Mouse (Mus musculus) ES-E14 (cell line): ENCODE measurements around the gene Snapin. TPM values are rescaled to one million over a fixed set of nuclear protein-coding genes. Genes with fewer than 3 reads are reported as not detected.

ENCODE experiments used
- DNase-seq: peaks from one replicate; pipeline ENCODE4 v3.0.0-alpha.2; 2013; ENCODE audit warnings: low read depth, low spot score
- H3K27ac ChIP-seq: 2 replicates; pipeline ENCODE4 v1.5.1; 2012; ENCODE audit warnings: low read depth, mild to moderate bottlenecking, low read length, moderate library complexity, mixed read lengths; ENCODE audit not compliant: poor library complexity, insufficient read depth, severe bottlenecking
- H3K36me3 ChIP-seq: 2 replicates; pipeline ENCODE4 v1.6.1; 2012; ENCODE audit warnings: mild to moderate bottlenecking, low read length, moderate library complexity, mixed read lengths; ENCODE audit not compliant: control insufficient read depth, poor library complexity, insufficient read depth, severe bottlenecking
- H3K4me1 ChIP-seq, 2 experiments: fragments of 150-350 bp in 1 of 2; sonication (generic) in 1 of 2; 2 replicates each; pipeline ENCODE4 v1.6.1; 2012; ENCODE audit warnings: low read length in 2 of 2, mild to moderate bottlenecking in 1 of 2, mixed read lengths in 1 of 2; ENCODE audit not compliant: control insufficient read depth in 2 of 2, insufficient read depth in 2 of 2, poor library complexity in 1 of 2
- H3K4me3 ChIP-seq, 2 experiments: fragments of 150-350 bp in 1 of 2; sonication (generic) in 1 of 2; 2 replicates each; pipeline ENCODE4 v1.5.1; 2012; ENCODE audit warnings: low read length in 2 of 2, low read depth in 1 of 2, mild to moderate bottlenecking in 1 of 2, mixed read lengths in 1 of 2; ENCODE audit not compliant: insufficient read depth in 1 of 2, poor library complexity in 1 of 2, severe bottlenecking in 1 of 2
- H3K9ac ChIP-seq: 2 replicates; pipeline ENCODE4 v1.6.1; 2012; ENCODE audit warnings: low read depth, mild to moderate bottlenecking, low read length, mixed read lengths; ENCODE audit not compliant: poor library complexity, insufficient read depth, severe bottlenecking
- H3K9me3 ChIP-seq: fragments of 150-350 bp; sonication (generic); 2 replicates; pipeline ENCODE4 v1.6.1; 2012; ENCODE audit warnings: low read depth, mild to moderate bottlenecking, low read length; ENCODE audit not compliant: control insufficient read depth, insufficient read depth
- CHD2 ChIP-seq: IDR thresholded peaks from 2 replicates; pipeline ENCODE4 v1.6.1; 2014; ENCODE audit warnings: mild to moderate bottlenecking, low read depth, low read length, inconsistent platforms
- HCFC1 ChIP-seq: IDR thresholded peaks from 2 replicates; pipeline ENCODE4 v1.6.1; 2012; ENCODE audit warnings: low read length, inconsistent platforms, borderline replicate concordance; ENCODE audit not compliant: insufficient read depth
- MAFK ChIP-seq: IDR thresholded peaks from 2 replicates; pipeline ENCODE4 v1.6.1; 2014; ENCODE audit warnings: mild to moderate bottlenecking, low read depth, low read length, inconsistent platforms; ENCODE audit not compliant: insufficient read depth
- ZC3H11A ChIP-seq: IDR thresholded peaks from 2 replicates; pipeline ENCODE4 v1.6.1; 2012; ENCODE audit warnings: low read depth, mild to moderate bottlenecking, inconsistent platforms, low read length, borderline replicate concordance
- ZNF384 ChIP-seq: IDR thresholded peaks from 2 replicates; pipeline ENCODE4 v1.6.1; 2012; ENCODE audit warnings: low read depth, low read length, inconsistent platforms
- in situ Hi-C, 2 experiments: fragments of 600-800 bp; cut with MboI; formaldehyde crosslinking; loops; one replicate each; pipeline ENCODE4 v1.15.1; 2025; ENCODE audit warnings: low sequenced_read_pairs in 2 of 2, inconsistent platforms in 1 of 2; ENCODE audit not compliant: unreplicated experiment in 2 of 2
- total RNA-seq: library from RNA; depleted of rRNA; stranded (reverse); fragments of 300-350 nt; gene quantifications from 2 replicates; pipeline ENCODE4 v1.2.3, GENCODE M21; 2012

Snapin gene
- total RNA-seq, 1 experiment = 33.6 TPM

DNA sequence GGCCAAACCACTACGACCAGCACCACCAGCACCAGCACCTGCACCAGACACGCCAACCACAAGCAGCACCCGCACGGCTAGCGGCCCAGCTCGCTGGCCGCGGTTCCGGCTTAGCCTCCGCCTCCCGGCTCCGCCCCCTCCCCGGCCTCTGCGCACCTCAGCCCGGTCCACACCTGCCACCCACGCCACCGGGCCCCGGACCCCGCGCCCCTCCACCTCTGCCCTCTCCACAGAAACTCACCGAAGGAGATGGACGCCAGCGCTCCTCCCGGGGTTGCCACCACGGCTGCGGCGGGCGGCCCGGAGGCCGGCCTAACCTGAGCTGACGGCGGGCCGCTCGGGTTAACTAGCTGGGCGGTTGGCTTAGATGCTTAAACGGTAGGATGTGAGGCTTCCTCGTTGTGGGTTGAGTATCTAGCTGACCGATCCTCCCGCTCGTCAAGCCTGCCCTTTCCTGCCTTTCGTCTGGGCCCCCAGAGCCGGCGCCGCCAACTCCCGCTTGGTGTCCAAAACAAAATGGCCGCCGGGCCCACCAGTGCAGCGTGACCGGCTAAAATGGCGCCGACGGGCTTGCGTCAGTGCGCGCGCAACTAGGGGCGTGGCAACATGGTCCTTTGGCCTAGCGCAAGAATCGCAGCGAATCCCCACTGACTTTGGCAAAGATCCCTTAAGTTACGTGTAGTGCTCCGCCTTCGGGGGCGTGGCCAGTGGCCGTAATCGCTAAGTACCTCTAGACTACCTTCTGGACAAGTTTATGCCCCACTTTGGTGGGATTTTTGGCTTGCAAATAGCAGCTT lies 18.3 kb upstream of the Snapin start, which contains the start of gene Chtop:
Gene Chtop, minus strand, starts transcription at position 549 of the 797 bp plus-strand sequence.
- TF ChIP-seq ZNF384 (no peak), ZC3H11A (peak; percentile 34), CHD2 (no peak), MAFK (no peak), HCFC1 (peak; percentile 13; the same call in 1 of the 2 replicates)
- Histone ChIP-seq H3K4me3 (peak within 1 kb of the TSS; percentile 95 to 98), H3K4me1 (peaks cover 2 to 12% of the 10 kb centered on the region in 2 experiments; a peak in 1 of 4 replicates), H3K9ac (peak within 1 kb of the TSS; percentile 100), H3K36me3 (peaks cover 17% of the 10 kb centered on the region), H3K9me3 (no peaks in the 10 kb centered on the region), H3K27ac (peak within 1 kb of the TSS; percentile 95)
- peak; percentile 99 for DNase-seq
- in situ Hi-C loops = no loop called here

DNA sequence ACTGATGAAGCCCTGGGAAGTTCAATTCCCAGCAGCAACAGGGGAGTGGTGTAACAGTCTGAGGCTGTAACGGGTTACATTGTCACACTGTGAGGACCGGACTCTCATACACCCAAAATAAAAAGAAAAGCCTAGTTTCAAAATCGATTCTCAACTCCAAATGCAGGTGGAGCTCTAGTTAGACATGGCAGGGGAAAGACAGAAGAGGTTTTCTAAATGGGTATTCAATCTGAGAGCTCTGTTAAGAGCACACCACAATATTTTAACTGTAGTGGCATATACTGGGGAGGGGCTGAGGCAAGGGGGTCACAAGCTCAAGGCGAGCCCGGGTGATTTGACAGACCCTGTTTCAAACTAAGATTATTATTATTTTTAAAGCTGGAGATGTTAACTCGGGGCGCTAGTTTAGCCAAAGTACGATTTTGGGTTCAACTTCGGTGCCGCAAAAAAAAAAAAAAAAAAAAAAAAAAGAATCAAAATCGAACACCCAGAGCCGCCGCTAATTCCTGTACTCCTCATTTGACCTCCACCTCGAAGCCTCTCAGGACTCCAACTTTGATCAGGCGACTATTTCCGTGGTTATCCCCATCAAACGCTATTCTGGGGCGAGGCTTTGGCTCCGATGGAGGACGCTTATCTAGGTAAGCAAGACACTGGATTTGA lies 17.6 kb upstream of the Snapin start:
- peaks cover 17% of the 10 kb centered on the region for H3K36me3 ChIP-seq
- no peak for DNase-seq
- TF ChIP-seq MAFK (no peak), ZNF384 (peak; percentile 76), CHD2 (no peak)
- peak overlapping the region; percentile 95 to 98 for H3K4me3 ChIP-seq
- in situ Hi-C loops = no loop called here
- H3K9me3 ChIP-seq = no peaks in the 10 kb centered on the region
- H3K9ac ChIP-seq = peak overlapping the region; percentile 100
- peak overlapping the region; percentile 95 for H3K27ac ChIP-seq
- peaks cover 2 to 8% of the 10 kb centered on the region in 2 experiments; a peak in 1 of 4 replicates for H3K4me1 ChIP-seq

DNA sequence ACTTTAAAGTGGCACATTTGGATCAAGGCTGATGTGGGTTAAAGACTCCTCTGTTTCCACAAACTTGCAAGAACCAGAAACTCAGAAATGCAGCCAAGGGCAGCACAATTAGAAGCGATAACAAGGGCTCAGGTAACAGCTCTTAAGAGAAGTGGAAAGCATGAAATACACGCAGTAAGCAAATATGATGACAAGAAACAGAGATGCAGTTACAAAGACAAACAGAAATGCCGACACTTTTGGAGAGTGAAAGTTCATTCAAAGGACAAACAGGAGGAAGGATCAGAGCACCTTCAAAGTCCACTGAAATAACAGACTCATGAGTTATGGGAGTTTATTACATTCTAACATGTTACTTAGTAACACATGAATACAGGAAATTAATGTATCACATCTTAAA lies 15.5 kb upstream of the Snapin start:
- no peak for TF ChIP-seq ZNF384
- no peak for TF ChIP-seq ZC3H11A
- no peak for TF ChIP-seq CHD2
- TF ChIP-seq HCFC1 = no peak
- no peak for TF ChIP-seq MAFK
- DNase-seq = no peak
- Histone ChIP-seq H3K36me3 (peaks cover 26% of the 10 kb centered on the region), H3K27ac (no peak overlapping the region), H3K9ac (no peak overlapping the region), H3K4me1 (0 out of 4 replicates have a peak, but pooled peaks cover 2 to 3% of the 10 kb centered on the region in 2 experiments), H3K4me3 (no peak overlapping the region), H3K9me3 (no peaks in the 10 kb centered on the region)
- in situ Hi-C loops = no loop called here

GRCm38 (mm10) chr3:90505216-90505615 lies 14.4 kb upstream of the Snapin start:
- peaks cover 30% of the 10 kb centered on the region for H3K36me3 ChIP-seq
- no peak for DNase-seq
- H3K27ac ChIP-seq = no peak overlapping the region
- H3K4me3 ChIP-seq = no peak overlapping the region
- no peaks in the 10 kb centered on the region for H3K9me3 ChIP-seq
- 0 out of 4 replicates have a peak, but pooled peaks cover 2 to 3% of the 10 kb centered on the region in 2 experiments for H3K4me1 ChIP-seq
- TF ChIP-seq ZC3H11A (no peak), HCFC1 (no peak), ZNF384 (no peak), MAFK (no peak), CHD2 (no peak)
- in situ Hi-C loops = no loop called here
- H3K9ac ChIP-seq = no peak overlapping the region
